30 mouse cellular contexts compared by ENCODE assay signal in the genomic region with DNA sequence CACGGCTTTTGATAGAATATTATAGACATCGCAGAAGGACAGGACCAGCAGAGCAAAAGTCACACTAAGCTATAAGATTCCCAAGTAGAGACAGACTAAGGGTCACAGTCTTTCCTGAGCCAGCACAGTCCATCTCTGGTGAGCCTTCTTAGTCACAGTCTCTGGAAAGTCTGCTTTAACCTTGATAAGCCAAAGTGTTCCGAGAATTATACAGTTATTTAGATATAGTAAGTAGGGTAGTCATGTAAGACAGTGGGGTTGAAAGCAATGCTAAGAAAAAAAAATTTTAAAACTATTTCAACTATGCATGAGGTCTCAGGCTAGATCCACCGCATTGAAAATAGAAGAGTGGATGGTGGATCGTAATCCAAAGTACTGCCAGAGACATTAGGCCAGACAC. TPM values are rescaled to one million over a fixed set of nuclear protein-coding genes. Genes with fewer than 3 reads are reported as not detected.
"Had no signal": no experiment of that assay in that cellular context is flagged by ENCODE, and none has a peak within 500 bp of the region (broad histone marks: within the 10 kb centered on the region; RNA-seq: fewer than 3 reads in every experiment).

No protein-coding gene starts in this region.

- H3K4me3 ChIP-seq: embryonic facial prominence, embryonic 10.5 days; embryonic facial prominence, embryonic 12.5 days; embryonic facial prominence, embryonic 13.5 days; embryonic facial prominence, embryonic 15.5 days; erythroblast, embryonic 14.5 days; forebrain, embryonic 10.5 days; forebrain, embryonic 12.5 days; forebrain, embryonic 13.5 days; forebrain, embryonic 15.5 days; gastrocnemius, adult 2 months had no signal

- H3K27me3 ChIP-seq: embryonic facial prominence, embryonic 12.5 days; embryonic facial prominence, embryonic 13.5 days; embryonic facial prominence, embryonic 15.5 days; forebrain, embryonic 12.5 days; forebrain, embryonic 13.5 days; forebrain, embryonic 15.5 days had no signal

- H3K36me3 ChIP-seq: embryonic facial prominence, embryonic 10.5 days; embryonic facial prominence, embryonic 12.5 days; embryonic facial prominence, embryonic 13.5 days; embryonic facial prominence, embryonic 15.5 days; forebrain, embryonic 10.5 days; forebrain, embryonic 12.5 days; forebrain, embryonic 15.5 days had no signal

- H3K4me2 ChIP-seq: embryonic facial prominence, embryonic 12.5 days; embryonic facial prominence, embryonic 13.5 days; embryonic facial prominence, embryonic 15.5 days; forebrain, embryonic 12.5 days; forebrain, embryonic 13.5 days; forebrain, embryonic 15.5 days had no signal

- H3K9ac ChIP-seq: embryonic facial prominence, embryonic 12.5 days; embryonic facial prominence, embryonic 13.5 days; embryonic facial prominence, embryonic 15.5 days; forebrain, embryonic 12.5 days; forebrain, embryonic 13.5 days; forebrain, embryonic 15.5 days; forebrain, postnatal 0 days had no signal

- H3K27ac ChIP-seq: embryonic facial prominence, embryonic 10.5 days; embryonic facial prominence, embryonic 12.5 days; embryonic facial prominence, embryonic 13.5 days; embryonic facial prominence, embryonic 15.5 days; forebrain, embryonic 10.5 days; forebrain, embryonic 12.5 days; forebrain, embryonic 13.5 days; forebrain, embryonic 15.5 days; gastrocnemius, adult 2 months had no signal

- ATAC-seq: forebrain, embryonic 13.5 days; forebrain, embryonic 14.5 days; forebrain, embryonic 15.5 days; forebrain, embryonic 16.5 days; forebrain, postnatal 0 days had no signal

- DNase-seq: cerebellum, adult 18-20 months; cerebellum, adult 2 months; cerebellum, adult 8-10 months; cerebellum, adult 9-10 months; cerebellum, adult 9-11 months; cerebellum, postnatal 10 days; cerebellum, postnatal 14 days; cerebellum, postnatal 25 days; cerebellum, postnatal 36 days; embryo, embryonic 11 days; forebrain, postnatal 0 days; gastrocnemius, adult 2 months; gastrocnemius, postnatal 10 days; gastrocnemius, postnatal 14 days; gastrocnemius, postnatal 25 days; gastrocnemius, postnatal 36 days; heart, adult 18-20 months had no signal

- H3K9me3 ChIP-seq: embryonic facial prominence, embryonic 10.5 days; embryonic facial prominence, embryonic 12.5 days; embryonic facial prominence, embryonic 13.5 days; embryonic facial prominence, embryonic 15.5 days; forebrain, embryonic 10.5 days; forebrain, embryonic 12.5 days; forebrain, embryonic 13.5 days; forebrain, embryonic 15.5 days had no signal

- H3K4me1 ChIP-seq: embryonic facial prominence, embryonic 10.5 days; embryonic facial prominence, embryonic 12.5 days; embryonic facial prominence, embryonic 13.5 days; embryonic facial prominence, embryonic 15.5 days; forebrain, embryonic 10.5 days; forebrain, embryonic 12.5 days; forebrain, embryonic 13.5 days; forebrain, embryonic 15.5 days had no signal

RNA-seq across cellular contexts. Expression of a gene that starts 33.5 kb away (rescaled TPM):
- total RNA-seq: common myeloid progenitor, adult 5-6 weeks; granulocyte monocyte progenitor cell, adult 5-6 weeks had no signal
- polyA plus RNA-seq: erythroblast, embryonic 14.5 days had no signal
